Mouse (Mus musculus): ENCODE measurements around the gene Abtb1. TPM values are rescaled to one million over a fixed set of nuclear protein-coding genes. Genes with fewer than 3 reads are reported as not detected.

Abtb1 gene
- total RNA-seq, 2 experiments from 2014 or later: 18.8 to 20.1 TPM

- DNase-seq (ENCODE audit: low spot score in 2 of 2): no peak
Observed at GRCm38 (mm10) chr6:88804966-88805577, 36.7 kb downstream of the Abtb1 start.

- no peak for DNase-seq (ENCODE audit: low spot score in 2 of 2)
Observed at GRCm38 (mm10) chr6:88803957-88804695, 37.7 kb downstream of the Abtb1 start.

GRCm38 (mm10) chr6:88803051-88803450 lies 38.7 kb downstream of the Abtb1 start:
- DNase-seq (ENCODE audit: low spot score in 2 of 2): no peak

- DNase-seq (ENCODE audit: low spot score in 2 of 2): no peak
Observed at GRCm38 (mm10) chr6:88800735-88801134, 41.0 kb downstream of the Abtb1 start.

- DNase-seq (ENCODE audit: low spot score in 2 of 2): no peak
Observed at GRCm38 (mm10) chr6:88800191-88800590, 41.6 kb downstream of the Abtb1 start.

- no peak for DNase-seq (ENCODE audit: low spot score in 2 of 2)
Observed at GRCm38 (mm10) chr6:88794561-88794971, 47.2 kb downstream of the Abtb1 start.

- no peak for DNase-seq (ENCODE audit: low spot score in 2 of 2)
Observed at GRCm38 (mm10) chr6:88793872-88794271, 47.9 kb downstream of the Abtb1 start.

- no peak for DNase-seq (ENCODE audit: low spot score in 2 of 2)
Observed at GRCm38 (mm10) chr6:88793243-88793642, 48.5 kb downstream of the Abtb1 start.

- no peak for DNase-seq (ENCODE audit: low spot score in 2 of 2)
Observed at GRCm38 (mm10) chr6:88792147-88792691, 49.6 kb downstream of the Abtb1 start.

- no peak for DNase-seq (ENCODE audit: low spot score in 2 of 2)
Observed at GRCm38 (mm10) chr6:88791299-88791698, 50.5 kb downstream of the Abtb1 start.

GRCm38 (mm10) chr6:88788219-88788618 lies 53.6 kb downstream of the Abtb1 start:
- no peak for DNase-seq (ENCODE audit: low spot score in 2 of 2)

GRCm38 (mm10) chr6:88787496-88787895 lies 54.3 kb downstream of the Abtb1 start:
- no peak for DNase-seq (ENCODE audit: low spot score in 2 of 2)

- no peak for DNase-seq (ENCODE audit: low spot score in 2 of 2)
Observed at GRCm38 (mm10) chr6:88786732-88787445, 54.9 kb downstream of the Abtb1 start.

Other genes with a start within 250 kb of the Abtb1 start
- gene Kbtbd12, start 204.0 kb downstream of the Abtb1 start, total RNA-seq (2021): 10 to 100 TPM; 28.1 to 29.6 TPM
- gene Mgll, start 117.6 kb downstream of the Abtb1 start, total RNA-seq (2021): 10 to 100 TPM; 70.3 to 74.3 TPM
- gene Podxl2, start 33.1 kb upstream of the Abtb1 start, total RNA-seq (2021): 10 to 100 TPM; 73.0 to 75.8 TPM
- 10 to 100 TPM; 37.2 to 44.3 TPM for gene Mcm2, start 56.8 kb upstream of the Abtb1 start, total RNA-seq (2021)
- gene Tpra1, start 60.3 kb upstream of the Abtb1 start, total RNA-seq (2021): 10 to 100 TPM; 23.4 to 27.2 TPM